Mouse (Mus musculus) liver, postnatal 0 days (tissue): ENCODE results near the gene Zfp800.

Experiments used
- CTCF ChIP-seq: sonication (generic); IDR thresholded peaks from 2 replicates; pipeline ENCODE4 v1.5.1; 2016; ENCODE audit warnings: antibody characterized with exemption, low read depth
- EP300 ChIP-seq: IDR thresholded peaks from 2 replicates; pipeline ENCODE4 v1.6.1; 2016; ENCODE audit warnings: antibody characterized with exemption, low read depth, mild to moderate bottlenecking

GRCm38 (mm10) chr6:28248211-28248610 lies 149.6 kb downstream of the Zfp800 start:
- no peak for TF ChIP-seq CTCF
- no peak for TF ChIP-seq EP300
